Mouse (Mus musculus): Measurements from ENCODE around the gene Gm21188. TPM values are rescaled to one million over a fixed set of nuclear protein-coding genes. Genes with fewer than 3 reads are reported as not detected.
"Not testable (repeated sequence)": the region's sequence is repeated elsewhere in the genome, so short reads cannot be mapped to it uniquely, and the experiment has no call there.

Gene Gm21188
- total RNA-seq, 2 experiments from 2014 or later: not detected

GRCm38 (mm10) chr13:120026373-120026772, 25.6 kb downstream of the Gm21188 start:
- DNase-seq: not testable (repeated sequence)

GRCm38 (mm10) chr13:120025576-120025975, 26.4 kb downstream of the Gm21188 start:
- DNase-seq: peak in 1 of 2 experiments; percentile 7

- not testable (repeated sequence) for DNase-seq
Observed at GRCm38 (mm10) chr13:120025004-120025403, 27.0 kb downstream of the Gm21188 start.

- DNase-seq: not testable (repeated sequence)
Observed at GRCm38 (mm10) chr13:120024581-120024980, 27.4 kb downstream of the Gm21188 start.

- not testable (repeated sequence) for DNase-seq
Observed at GRCm38 (mm10) chr13:120021477-120021876, 30.5 kb downstream of the Gm21188 start.

GRCm38 (mm10) chr13:120015348-120016007, 36.5 kb downstream of the Gm21188 start:
- DNase-seq: not testable (repeated sequence)

- DNase-seq: not testable (repeated sequence)
Observed at GRCm38 (mm10) chr13:120013962-120014361, 38.0 kb downstream of the Gm21188 start.

GRCm38 (mm10) chr13:120013544-120013943, 38.5 kb downstream of the Gm21188 start:
- not testable (repeated sequence) for DNase-seq

GRCm38 (mm10) chr13:120010068-120010467, 41.9 kb downstream of the Gm21188 start:
- not testable (repeated sequence) for DNase-seq

GRCm38 (mm10) chr13:119999215-119999614, 52.8 kb downstream of the Gm21188 start:
- DNase-seq: not testable (repeated sequence)

- not testable (repeated sequence) for DNase-seq
Observed at GRCm38 (mm10) chr13:119998442-119999086, 53.4 kb downstream of the Gm21188 start.

- not testable (repeated sequence) for DNase-seq
Observed at GRCm38 (mm10) chr13:119991917-119992496, 60.0 kb downstream of the Gm21188 start.

GRCm38 (mm10) chr13:119991264-119991663, 60.7 kb downstream of the Gm21188 start:
- DNase-seq: not testable (repeated sequence)

Other genes with a start within 250 kb of the Gm21188 start
- not detected for gene AF067063, start 222.0 kb downstream of the Gm21188 start, total RNA-seq (2021)
- not detected for gene D13Ertd608e, start 216.2 kb downstream of the Gm21188 start, total RNA-seq (2021)
- gene Tcstv1, start 157.4 kb downstream of the Gm21188 start, total RNA-seq (2021): not detected
- gene Gm21761, start 122.9 kb downstream of the Gm21188 start, total RNA-seq (2021): not detected
- gene B020031M17Rik, start 101.4 kb downstream of the Gm21188 start, total RNA-seq (2021): not detected
- gene Gm36079, start 25.2 kb downstream of the Gm21188 start, total RNA-seq (2021): not detected
- gene Gm20767, start 88.1 kb upstream of the Gm21188 start, total RNA-seq (2021): not detected
- gene Gm21818, start 120.2 kb upstream of the Gm21188 start, total RNA-seq (2021): not detected
- not detected for gene Gm21762, start 163.8 kb upstream of the Gm21188 start, total RNA-seq (2021)
- not detected for gene Gm21731, start 186.9 kb upstream of the Gm21188 start, total RNA-seq (2021)
- gene AF067061, start 210.9 kb upstream of the Gm21188 start, total RNA-seq (2021): not detected
- not detected for gene BC147527, start 248.2 kb upstream of the Gm21188 start, total RNA-seq (2021)

Data from layer of hippocampus, postnatal 36 days (tissue).